Mouse (Mus musculus) cerebellum, adult 11 months (tissue): ENCODE results near the gene Xbp1.
"Not testable (repeated sequence)": the region's sequence is repeated elsewhere in the genome, so short reads cannot be mapped to it uniquely, and the experiment has no call there.

ENCODE experiments used
- DNase-seq: peaks from one replicate; pipeline ENCODE4 v3.0.0; 2022

Xbp1 gene

GRCm38 (mm10) chr11:5520412-5521265 lies at the start of gene Xbp1:
Gene Xbp1, plus strand, starts transcription at chr11:5520659.
- peak; percentile 96 for DNase-seq

GRCm38 (mm10) chr11:5474130-5474529 lies 46.3 kb upstream of the Xbp1 start:
- DNase-seq = peak; percentile 62

- not testable (repeated sequence) for DNase-seq
Observed at GRCm38 (mm10) chr11:5475556-5476118, 44.8 kb upstream of the Xbp1 start.

GRCm38 (mm10) chr11:5476806-5477205 lies 43.7 kb upstream of the Xbp1 start:
- no peak for DNase-seq

- DNase-seq = no peak
Observed at GRCm38 (mm10) chr11:5478193-5478592, 42.3 kb upstream of the Xbp1 start.

- DNase-seq = no peak
Observed at GRCm38 (mm10) chr11:5478831-5479230, 41.6 kb upstream of the Xbp1 start.

- no peak for DNase-seq
Observed at GRCm38 (mm10) chr11:5482581-5482980, 37.9 kb upstream of the Xbp1 start.

- peak; percentile 78 for DNase-seq
Observed at GRCm38 (mm10) chr11:5485193-5486011, 35.1 kb upstream of the Xbp1 start.

- not testable (repeated sequence) for DNase-seq
Observed at GRCm38 (mm10) chr11:5489433-5489832, 31.0 kb upstream of the Xbp1 start.

- no peak for DNase-seq
Observed at GRCm38 (mm10) chr11:5490989-5491656, 29.3 kb upstream of the Xbp1 start.

GRCm38 (mm10) chr11:5491912-5492311 lies 28.5 kb upstream of the Xbp1 start:
- DNase-seq = no peak

- DNase-seq = no peak
Observed at GRCm38 (mm10) chr11:5493869-5494268, 26.6 kb upstream of the Xbp1 start.

GRCm38 (mm10) chr11:5495286-5495832 lies 25.1 kb upstream of the Xbp1 start:
- DNase-seq = no peak

- no peak for DNase-seq
Observed at GRCm38 (mm10) chr11:5495906-5496305, 24.6 kb upstream of the Xbp1 start.

GRCm38 (mm10) chr11:5496559-5497248 lies 23.8 kb upstream of the Xbp1 start:
- DNase-seq = no peak

- no peak for DNase-seq
Observed at GRCm38 (mm10) chr11:5498422-5498821, 22.0 kb upstream of the Xbp1 start.

- no peak for DNase-seq
Observed at GRCm38 (mm10) chr11:5498931-5499661, 21.4 kb upstream of the Xbp1 start.

- no peak for DNase-seq
Observed at GRCm38 (mm10) chr11:5499961-5500644, 20.4 kb upstream of the Xbp1 start.

GRCm38 (mm10) chr11:5500903-5501741 lies 19.3 kb upstream of the Xbp1 start:
- DNase-seq = no peak
